Mouse (Mus musculus): Measurements from ENCODE around the gene Kbtbd7.

- TF ChIP-seq TAL1 (IDR thresholded peaks at IDR 0.05; ENCODE audit: low read length) (no peak), GATA1 (IDR thresholded peaks at IDR 0.05; ENCODE audit: low read length) (no peak)
Observed at GRCm38 (mm10) chr14:79460988-79461387, 34.7 kb downstream of the Kbtbd7 start.
